Mouse (Mus musculus): ENCODE results near the gene Fbxw11. TPM values are rescaled to one million over a fixed set of nuclear protein-coding genes. Genes with fewer than 3 reads are reported as not detected.

The Fbxw11 gene
- polyA plus RNA-seq, 1 experiment from 2014 or later: 51.0 TPM

GRCm38 (mm10) chr11:32725171-32725570, 82.6 kb downstream of the Fbxw11 start:
- no peaks in the 10 kb centered on the region; the same call in 1 of the 2 replicates for H3K36me3 ChIP-seq (ENCODE audit: control insufficient read depth, insufficient read depth, low read length)
- H3K4me3 ChIP-seq (ENCODE audit: low read depth, low read length): no peak overlapping the region
- H3K9ac ChIP-seq (ENCODE audit: low read depth, low read length): no peak overlapping the region
- H3K9me3 ChIP-seq (replicated peaks; ENCODE audit: control insufficient read depth, low read length): no peaks in the 10 kb centered on the region
- no peaks in the 10 kb centered on the region for H3K4me1 ChIP-seq (ENCODE audit: control insufficient read depth, insufficient read depth, low read length)
- H3K27ac ChIP-seq (ENCODE audit: low read depth, low read length): no peak overlapping the region
- H3K27me3 ChIP-seq (ENCODE audit: control insufficient read depth, insufficient read depth, low read length): no peaks in the 10 kb centered on the region
- WGBS (ENCODE audit: insufficient replicate concordance): 93% methylated on average over 9 of the region's 9 CpGs
- ATAC-seq (replicated peaks; ENCODE audit: insufficient number of reproducible peaks, low FRiP score, low TSS enrichment): no peak
- H3K4me2 ChIP-seq: no peak overlapping the region

GRCm38 (mm10) chr11:32732467-32732866, 89.9 kb downstream of the Fbxw11 start:
- Histone ChIP-seq H3K27me3 (ENCODE audit: control insufficient read depth, insufficient read depth, low read length) (no peaks in the 10 kb centered on the region), H3K4me2 (no peak overlapping the region), H3K9ac (ENCODE audit: low read depth, low read length) (no peak overlapping the region), H3K4me3 (ENCODE audit: low read depth, low read length) (no peak overlapping the region), H3K36me3 (ENCODE audit: control insufficient read depth, insufficient read depth, low read length) (peaks cover 21% of the 10 kb centered on the region), H3K4me1 (ENCODE audit: control insufficient read depth, insufficient read depth, low read length) (no peaks in the 10 kb centered on the region), H3K27ac (ENCODE audit: low read depth, low read length) (no peak overlapping the region), H3K9me3 (replicated peaks; ENCODE audit: control insufficient read depth, low read length) (no peaks in the 10 kb centered on the region)
- 72% methylated on average over 5 of the region's 5 CpGs for WGBS (ENCODE audit: insufficient replicate concordance)
- no peak for ATAC-seq (replicated peaks; ENCODE audit: insufficient number of reproducible peaks, low FRiP score, low TSS enrichment)

GRCm38 (mm10) chr11:32733195-32733594, 90.7 kb downstream of the Fbxw11 start:
- Histone ChIP-seq H3K9ac (ENCODE audit: low read depth, low read length) (no peak overlapping the region), H3K27ac (ENCODE audit: low read depth, low read length) (no peak overlapping the region), H3K4me2 (no peak overlapping the region), H3K36me3 (ENCODE audit: control insufficient read depth, insufficient read depth, low read length) (peaks cover 22% of the 10 kb centered on the region), H3K9me3 (replicated peaks; ENCODE audit: control insufficient read depth, low read length) (no peaks in the 10 kb centered on the region), H3K27me3 (ENCODE audit: control insufficient read depth, insufficient read depth, low read length) (no peaks in the 10 kb centered on the region), H3K4me1 (ENCODE audit: control insufficient read depth, insufficient read depth, low read length) (no peaks in the 10 kb centered on the region), H3K4me3 (ENCODE audit: low read depth, low read length) (no peak overlapping the region)
- WGBS (ENCODE audit: insufficient replicate concordance): 89% methylated on average over 6 of the region's 6 CpGs
- ATAC-seq (replicated peaks; ENCODE audit: insufficient number of reproducible peaks, low FRiP score, low TSS enrichment): no peak

- H3K4me1 ChIP-seq (ENCODE audit: control insufficient read depth, insufficient read depth, low read length): no peaks in the 10 kb centered on the region
- H3K4me3 ChIP-seq (ENCODE audit: low read depth, low read length): no peak overlapping the region
- no peaks in the 10 kb centered on the region for H3K27me3 ChIP-seq (ENCODE audit: control insufficient read depth, insufficient read depth, low read length)
- ATAC-seq (replicated peaks; ENCODE audit: insufficient number of reproducible peaks, low FRiP score, low TSS enrichment): no peak
- no peak overlapping the region for H3K9ac ChIP-seq (ENCODE audit: low read depth, low read length)
- H3K9me3 ChIP-seq (replicated peaks; ENCODE audit: control insufficient read depth, low read length): no peaks in the 10 kb centered on the region; the same call in 1 of the 2 replicates
- peaks cover 46% of the 10 kb centered on the region for H3K36me3 ChIP-seq (ENCODE audit: control insufficient read depth, insufficient read depth, low read length)
- 75% methylated on average over 2 of the region's 2 CpGs for WGBS (ENCODE audit: insufficient replicate concordance)
- no peak overlapping the region for H3K4me2 ChIP-seq
- no peak overlapping the region for H3K27ac ChIP-seq (ENCODE audit: low read depth, low read length)
Observed at GRCm38 (mm10) chr11:32736371-32736770, 93.8 kb downstream of the Fbxw11 start.

- H3K4me3 ChIP-seq (ENCODE audit: low read depth, low read length): no peak overlapping the region
- H3K4me1 ChIP-seq (ENCODE audit: control insufficient read depth, insufficient read depth, low read length): no peaks in the 10 kb centered on the region
- H3K9me3 ChIP-seq (replicated peaks; ENCODE audit: control insufficient read depth, low read length): no peaks in the 10 kb centered on the region; the same call in 1 of the 2 replicates
- H3K36me3 ChIP-seq (ENCODE audit: control insufficient read depth, insufficient read depth, low read length): peaks cover 52% of the 10 kb centered on the region
- H3K9ac ChIP-seq (ENCODE audit: low read depth, low read length): no peak overlapping the region
- ATAC-seq (replicated peaks; ENCODE audit: insufficient number of reproducible peaks, low FRiP score, low TSS enrichment): no peak
- H3K27me3 ChIP-seq (ENCODE audit: control insufficient read depth, insufficient read depth, low read length): no peaks in the 10 kb centered on the region
- no peak overlapping the region for H3K27ac ChIP-seq (ENCODE audit: low read depth, low read length)
- WGBS (ENCODE audit: insufficient replicate concordance): 83% methylated on average over 5 of the region's 5 CpGs
- H3K4me2 ChIP-seq: no peak overlapping the region
Observed at GRCm38 (mm10) chr11:32737729-32738128, 95.2 kb downstream of the Fbxw11 start.

- no peak for ATAC-seq (replicated peaks; ENCODE audit: insufficient number of reproducible peaks, low FRiP score, low TSS enrichment)
- Histone ChIP-seq H3K4me2 (no peak overlapping the region), H3K9me3 (replicated peaks; ENCODE audit: control insufficient read depth, low read length) (no peaks in the 10 kb centered on the region; the same call in 1 of the 2 replicates), H3K4me3 (ENCODE audit: low read depth, low read length) (no peak overlapping the region), H3K36me3 (ENCODE audit: control insufficient read depth, insufficient read depth, low read length) (peaks cover 47% of the 10 kb centered on the region), H3K27me3 (ENCODE audit: control insufficient read depth, insufficient read depth, low read length) (no peaks in the 10 kb centered on the region), H3K9ac (ENCODE audit: low read depth, low read length) (no peak overlapping the region), H3K4me1 (ENCODE audit: control insufficient read depth, insufficient read depth, low read length) (peaks cover 6% of the 10 kb centered on the region; the same call in 1 of the 2 replicates), H3K27ac (ENCODE audit: low read depth, low read length) (no peak overlapping the region)
- WGBS (ENCODE audit: insufficient replicate concordance): 70% methylated on average over 5 of the region's 5 CpGs
Observed at GRCm38 (mm10) chr11:32743891-32744290, 101.4 kb downstream of the Fbxw11 start.

GRCm38 (mm10) chr11:32744463-32744862, 101.9 kb downstream of the Fbxw11 start:
- Histone ChIP-seq H3K27me3 (ENCODE audit: control insufficient read depth, insufficient read depth, low read length) (no peaks in the 10 kb centered on the region), H3K9me3 (replicated peaks; ENCODE audit: control insufficient read depth, low read length) (no peaks in the 10 kb centered on the region; the same call in 1 of the 2 replicates), H3K36me3 (ENCODE audit: control insufficient read depth, insufficient read depth, low read length) (peaks cover 41% of the 10 kb centered on the region), H3K4me3 (ENCODE audit: low read depth, low read length) (no peak overlapping the region), H3K9ac (ENCODE audit: low read depth, low read length) (no peak overlapping the region), H3K4me1 (ENCODE audit: control insufficient read depth, insufficient read depth, low read length) (peaks cover 6% of the 10 kb centered on the region; the same call in 1 of the 2 replicates), H3K27ac (ENCODE audit: low read depth, low read length) (no peak overlapping the region), H3K4me2 (no peak overlapping the region)
- no peak for ATAC-seq (replicated peaks; ENCODE audit: insufficient number of reproducible peaks, low FRiP score, low TSS enrichment)
- WGBS (ENCODE audit: insufficient replicate concordance): 86% methylated on average over 7 of the region's 7 CpGs

GRCm38 (mm10) chr11:32745466-32745865, 102.9 kb downstream of the Fbxw11 start:
- WGBS (ENCODE audit: insufficient replicate concordance): 87% methylated on average over 4 of the region's 4 CpGs
- no peaks in the 10 kb centered on the region; the same call in 1 of the 2 replicates for H3K9me3 ChIP-seq (replicated peaks; ENCODE audit: control insufficient read depth, low read length)
- peaks cover 6% of the 10 kb centered on the region; the same call in 1 of the 2 replicates for H3K4me1 ChIP-seq (ENCODE audit: control insufficient read depth, insufficient read depth, low read length)
- H3K9ac ChIP-seq (ENCODE audit: low read depth, low read length): no peak overlapping the region
- no peak for ATAC-seq (replicated peaks; ENCODE audit: insufficient number of reproducible peaks, low FRiP score, low TSS enrichment)
- H3K4me3 ChIP-seq (ENCODE audit: low read depth, low read length): no peak overlapping the region
- H3K4me2 ChIP-seq: no peak overlapping the region
- H3K27ac ChIP-seq (ENCODE audit: low read depth, low read length): no peak overlapping the region
- H3K27me3 ChIP-seq (ENCODE audit: control insufficient read depth, insufficient read depth, low read length): no peaks in the 10 kb centered on the region
- H3K36me3 ChIP-seq (ENCODE audit: control insufficient read depth, insufficient read depth, low read length): peaks cover 34% of the 10 kb centered on the region

- no peak; the same call in 1 of the 2 replicates for ATAC-seq (replicated peaks; ENCODE audit: insufficient number of reproducible peaks, low FRiP score, low TSS enrichment)
- WGBS (ENCODE audit: insufficient replicate concordance): 54% methylated on average over 5 of the region's 5 CpGs
- no peak overlapping the region for H3K4me3 ChIP-seq (ENCODE audit: low read depth, low read length)
- no peaks in the 10 kb centered on the region for H3K27me3 ChIP-seq (ENCODE audit: control insufficient read depth, insufficient read depth, low read length)
- H3K4me1 ChIP-seq (ENCODE audit: control insufficient read depth, insufficient read depth, low read length): peaks cover 6% of the 10 kb centered on the region; the same call in 1 of the 2 replicates
- H3K4me2 ChIP-seq: no peak overlapping the region
- peaks cover 30% of the 10 kb centered on the region for H3K36me3 ChIP-seq (ENCODE audit: control insufficient read depth, insufficient read depth, low read length)
- no peaks in the 10 kb centered on the region; the same call in 1 of the 2 replicates for H3K9me3 ChIP-seq (replicated peaks; ENCODE audit: control insufficient read depth, low read length)
- no peak overlapping the region for H3K27ac ChIP-seq (ENCODE audit: low read depth, low read length)
- no peak overlapping the region for H3K9ac ChIP-seq (ENCODE audit: low read depth, low read length)
Observed at GRCm38 (mm10) chr11:32746036-32746435, 103.5 kb downstream of the Fbxw11 start.
